ENCODE assay signal across 24 mouse cellular contexts in the genomic region with DNA sequence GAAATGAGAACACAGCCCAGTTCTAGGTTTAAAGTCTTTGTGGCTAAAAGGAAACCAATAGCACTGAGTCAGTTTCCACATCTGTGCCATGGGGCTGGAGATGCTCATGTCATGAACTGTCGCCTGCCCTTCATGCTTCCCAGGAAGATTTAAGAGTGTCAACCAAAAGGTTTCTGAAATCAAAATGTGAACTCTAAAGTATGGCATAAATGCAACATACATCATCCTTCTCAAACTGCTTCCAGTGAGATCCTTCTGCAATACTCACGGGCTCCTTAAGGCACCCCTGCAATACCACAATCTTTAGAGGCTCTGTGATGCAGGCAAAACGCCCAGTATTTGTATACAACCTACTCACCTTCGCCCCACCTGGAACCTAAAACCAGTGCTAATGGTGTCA.
DNase-seq lines count a peak whose midpoint lies in the region; ATAC-seq and TF ChIP-seq lines count a peak whose summit lies in the region.
"Had no signal": no experiment of that assay in that cellular context is flagged by ENCODE, and none has a peak within 500 bp of the region (broad histone marks: within the 10 kb centered on the region; RNA-seq: fewer than 3 reads in every experiment).

No protein-coding gene starts in this region.

- no peak for DNase-seq in embryonic facial prominence, embryonic 10.5 days (ENCODE audit: low spot score)
- DNase-seq in heart, adult 18-20 months: peak; percentile 4 to 10
- no peak for DNase-seq in heart, embryonic 10.5 days (ENCODE audit: low spot score)
- DNase-seq in NIH3T3 (ENCODE audit: low read depth): peak; percentile 59
- no peak for DNase-seq in gastrocnemius, postnatal 14 days
- no peak for DNase-seq in gastrocnemius, postnatal 10 days
- DNase-seq: adrenal gland, adult 2 months; adrenal gland, postnatal 14 days; adrenal gland, postnatal 36 days; B cell, adult 2 months; cerebellum, adult 11-12 months; cerebellum, adult 9-10 months; cerebellum, postnatal 25 days had no signal

- ATAC-seq in embryonic facial prominence, embryonic 15.5 days (ENCODE audit: insufficient number of reproducible peaks, low FRiP score, low TSS enrichment, low read depth): no peak
- ATAC-seq: CD4-positive, CD25-positive, alpha-beta regulatory T cell, adult 4 months; forebrain, embryonic 14.5 days; forebrain, embryonic 16.5 days had no signal

- WGBS in embryonic facial prominence, embryonic 15.5 days: 76% methylated on average over 4 of the region's 4 CpGs
- 85% methylated on average over 4 of the region's 4 CpGs for WGBS in embryonic facial prominence, embryonic 10.5 days
- WGBS in heart, embryonic 10.5 days: 86% methylated on average over 4 of the region's 4 CpGs

- 0 out of 2 replicates have a peak overlapping the region, but pooled peaks have one; percentile 39 for H3K27ac ChIP-seq in embryonic facial prominence, embryonic 15.5 days (replicated peaks)
- no peak overlapping the region for H3K27ac ChIP-seq in embryonic facial prominence, embryonic 10.5 days (replicated peaks)
- no peak overlapping the region for H3K27ac ChIP-seq in heart, embryonic 10.5 days
- peak overlapping the region; percentile 37; the same call in 1 of the 2 replicates for H3K27ac ChIP-seq in embryonic fibroblast, embryonic 13.5 days (ENCODE audit: insufficient read depth, low read length)
- H3K27ac ChIP-seq: embryonic facial prominence, embryonic 13.5 days; forebrain, embryonic 10.5 days; forebrain, embryonic 12.5 days had no signal

- no peak for TF ChIP-seq CTCF in embryonic fibroblast, embryonic 13.5 days (IDR thresholded peaks at IDR 0.05; ENCODE audit: borderline replicate concordance, insufficient read depth, low read length)

- no peak overlapping the region for H3K4me2 ChIP-seq in embryonic facial prominence, embryonic 15.5 days (replicated peaks)
- H3K4me2 ChIP-seq: embryonic facial prominence, embryonic 13.5 days; forebrain, embryonic 12.5 days had no signal

- no peaks in the 10 kb centered on the region for H3K36me3 ChIP-seq in embryonic facial prominence, embryonic 15.5 days
- no peaks in the 10 kb centered on the region for H3K36me3 ChIP-seq in embryonic facial prominence, embryonic 10.5 days (replicated peaks)
- no peaks in the 10 kb centered on the region for H3K36me3 ChIP-seq in heart, embryonic 10.5 days
- H3K36me3 ChIP-seq: embryonic facial prominence, embryonic 13.5 days; forebrain, embryonic 10.5 days; forebrain, embryonic 12.5 days; G1E had no signal

- no peaks in the 10 kb centered on the region for H3K9me3 ChIP-seq in embryonic facial prominence, embryonic 15.5 days (replicated peaks)
- no peaks in the 10 kb centered on the region for H3K9me3 ChIP-seq in embryonic facial prominence, embryonic 10.5 days
- H3K9me3 ChIP-seq in heart, embryonic 10.5 days: no peaks in the 10 kb centered on the region
- H3K9me3 ChIP-seq: embryonic facial prominence, embryonic 13.5 days; forebrain, embryonic 10.5 days; forebrain, embryonic 12.5 days; G1E had no signal

- no peak for TF ChIP-seq POLR2A in embryonic fibroblast, embryonic 13.5 days (IDR thresholded peaks at IDR 0.05; ENCODE audit: low read depth, low read length)

- intact Hi-C loops in gastrocnemius, postnatal 14 days (cut with DNase I; ENCODE audit: low total_unique reads): no loop called here

- peaks cover 31% of the 10 kb centered on the region for H3K4me1 ChIP-seq in embryonic facial prominence, embryonic 15.5 days
- no peaks in the 10 kb centered on the region for H3K4me1 ChIP-seq in embryonic facial prominence, embryonic 10.5 days
- no peaks in the 10 kb centered on the region for H3K4me1 ChIP-seq in heart, embryonic 10.5 days
- peaks cover 2% of the 10 kb centered on the region; the same call in 1 of the 2 replicates for H3K4me1 ChIP-seq in embryonic fibroblast, embryonic 13.5 days (ENCODE audit: control insufficient read depth, insufficient read depth, low read length)
- H3K4me1 ChIP-seq: forebrain, embryonic 10.5 days; forebrain, embryonic 12.5 days had no signal

- no peak overlapping the region for H3K9ac ChIP-seq in embryonic facial prominence, embryonic 15.5 days
- H3K9ac ChIP-seq: embryonic facial prominence, embryonic 13.5 days; forebrain, embryonic 12.5 days had no signal

- no peak overlapping the region for H3K4me3 ChIP-seq in embryonic facial prominence, embryonic 15.5 days (replicated peaks)
- H3K4me3 ChIP-seq in embryonic facial prominence, embryonic 10.5 days: no peak overlapping the region
- H3K4me3 ChIP-seq in heart, embryonic 10.5 days: no peak overlapping the region
- H3K4me3 ChIP-seq in embryonic fibroblast, embryonic 13.5 days (ENCODE audit: insufficient read depth, low read length): no peak overlapping the region
- H3K4me3 ChIP-seq: embryonic facial prominence, embryonic 13.5 days; erythroblast, embryonic 14.5 days; forebrain, embryonic 10.5 days; forebrain, embryonic 12.5 days had no signal

- H3K27me3 ChIP-seq in embryonic facial prominence, embryonic 15.5 days: no peaks in the 10 kb centered on the region
- H3K27me3 ChIP-seq in embryonic facial prominence, embryonic 10.5 days (replicated peaks; ENCODE audit: low read depth, poor library complexity, severe bottlenecking): no peaks in the 10 kb centered on the region
- no peaks in the 10 kb centered on the region for H3K27me3 ChIP-seq in heart, embryonic 10.5 days (ENCODE audit: insufficient read depth, poor library complexity, severe bottlenecking)
- H3K27me3 ChIP-seq: CH12.LX; embryonic facial prominence, embryonic 13.5 days; forebrain, embryonic 12.5 days had no signal

Comparison
In these comparisons a context has a peak if more than half of its experiments do, and no peak if none do; other contexts are left out.
1. H3K27ac ChIP-seq: peak in embryonic facial prominence, embryonic 15.5 days (single experiment) and embryonic fibroblast, embryonic 13.5 days (single experiment); none in embryonic facial prominence, embryonic 10.5 days (single experiment) and heart, embryonic 10.5 days (single experiment).
2. DNase-seq: peak in heart, adult 18-20 months (2 of 2) and NIH3T3 (single experiment); none in embryonic facial prominence, embryonic 10.5 days (single experiment), heart, embryonic 10.5 days (single experiment), gastrocnemius, postnatal 14 days (single experiment) and gastrocnemius, postnatal 10 days (single experiment).